Mouse (Mus musculus) left cerebral cortex, adult 9 months (tissue): ENCODE results near the gene Olfr353.

Experiments used
- DNase-seq, 2 experiments: peaks; one replicate each; pipeline ENCODE4 v3.0.0; 2022; ENCODE audit warnings: low spot score in 2 of 2

Gene Olfr353

DNA sequence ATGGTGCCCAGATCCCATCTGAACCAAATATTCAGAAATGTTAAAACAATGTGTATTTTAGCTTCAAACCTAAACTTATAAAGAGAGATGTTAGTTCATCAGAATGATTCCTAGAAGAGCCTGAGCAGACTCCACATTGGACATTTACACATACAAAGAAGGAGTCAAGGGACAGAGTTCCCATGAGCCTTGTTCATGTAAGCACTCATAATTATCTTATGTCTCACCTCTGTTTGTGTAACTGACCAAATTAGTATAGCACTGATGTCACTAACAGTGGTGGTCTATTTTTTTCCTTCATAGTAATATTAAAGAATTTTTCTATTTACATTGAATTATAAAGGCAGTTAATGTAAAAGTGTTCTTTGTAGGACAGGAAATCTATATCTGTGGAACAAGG lies at the start of gene Olfr353:
Gene Olfr353, minus strand, starts transcription at position 101 of the 400 bp plus-strand sequence.
- DNase-seq: no peak

DNA sequence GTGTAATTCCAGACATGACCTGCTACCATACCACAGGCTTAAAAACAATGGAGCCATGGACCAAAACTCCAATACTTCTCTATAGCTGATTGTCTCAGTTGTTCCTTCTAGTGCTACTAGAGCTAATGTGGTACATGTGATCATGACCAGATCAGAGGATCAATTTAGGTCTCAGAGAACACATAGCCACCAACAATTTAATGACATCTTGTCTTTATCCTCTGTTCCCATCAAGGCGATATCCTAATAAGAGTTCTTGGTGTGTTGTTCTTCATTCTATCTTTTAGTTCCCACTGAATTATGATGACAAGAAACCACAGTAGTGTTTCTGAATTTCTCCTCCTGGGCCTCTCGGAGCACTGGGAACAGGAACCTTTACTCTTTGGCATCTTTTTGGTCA lies 44.1 kb upstream of the Olfr353 start, which contains the start of gene Olfr356:
Gene Olfr356, plus strand, starts transcription at position 301 of the 400 bp plus-strand sequence.
- DNase-seq: no peak

DNA sequence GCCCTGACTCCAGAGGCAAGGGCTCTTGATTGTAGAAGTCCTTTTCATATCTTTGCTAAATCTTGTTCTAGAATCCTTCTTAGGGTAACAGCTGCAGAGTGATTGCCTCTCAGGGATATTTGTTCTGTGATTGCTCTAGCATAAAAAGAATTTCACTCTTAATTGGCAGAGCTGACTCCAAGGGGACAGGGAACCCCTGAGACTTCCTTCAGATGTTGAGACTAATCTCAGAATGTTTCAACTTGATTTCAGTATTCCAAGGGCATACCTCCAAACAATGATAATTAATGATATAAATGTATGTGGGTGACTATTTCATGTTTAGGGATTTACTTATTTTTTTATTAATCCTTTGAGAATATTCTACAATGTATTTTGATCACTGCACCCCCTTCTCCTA lies 36.1 kb upstream of the Olfr353 start, which contains the start of gene Olfr355:
Gene Olfr355, minus strand, starts transcription at position 101 of the 400 bp plus-strand sequence.
- no peak for DNase-seq

GRCm38 (mm10) chr2:36905380-36905779 lies 12.6 kb upstream of the Olfr353 start, which contains the start of gene Olfr354:
Gene Olfr354, plus strand, starts transcription at chr2:36905680.
- DNase-seq: no peak

DNA sequence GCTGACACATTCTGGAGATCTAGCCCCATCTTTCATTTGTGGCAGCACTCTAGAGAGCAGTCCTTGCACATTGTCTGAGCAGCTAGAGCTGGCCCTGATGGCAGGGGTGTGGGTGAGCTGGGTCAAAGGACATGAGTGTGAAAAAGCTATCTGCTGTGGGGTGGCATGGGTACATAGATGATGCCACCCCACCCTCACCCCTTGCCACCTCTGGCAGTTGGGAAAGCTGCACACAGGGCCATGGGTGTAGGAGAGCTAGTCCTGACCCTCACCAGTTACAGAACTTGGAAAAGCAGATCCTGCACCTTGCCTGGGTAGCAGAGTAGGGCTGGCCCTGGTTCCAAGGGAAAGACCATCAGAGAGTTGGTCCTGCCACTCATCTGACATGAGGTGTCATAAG lies 4.4 kb upstream of the Olfr353 start:
- no peak for DNase-seq

DNA sequence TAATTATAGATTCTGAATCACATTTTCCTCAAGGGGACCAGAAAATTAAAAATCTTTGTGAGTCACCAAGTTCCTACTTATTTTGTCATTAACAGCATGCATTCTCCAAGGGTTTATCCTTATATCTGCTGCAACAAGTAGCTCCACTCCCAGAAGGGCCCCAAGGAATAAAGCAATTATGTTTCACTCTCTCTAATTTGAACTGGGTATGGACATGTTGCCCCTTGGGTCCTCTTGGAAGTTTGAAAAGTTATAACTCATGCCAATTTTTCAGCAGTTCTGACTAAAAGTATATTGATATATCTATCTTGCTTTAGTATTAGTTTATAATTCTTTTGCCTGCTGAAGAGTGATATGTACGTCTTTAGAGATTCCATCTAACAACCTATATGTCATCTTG lies 24.6 kb downstream of the Olfr353 start, which contains the start of gene Olfr352:
Gene Olfr352, plus strand, starts transcription at position 301 of the 400 bp plus-strand sequence.
- no peak for DNase-seq

- no peak for DNase-seq
These were observed 30.2 kb downstream of the Olfr353 start, which contains the start of gene Olfr351 for GRCm38 (mm10) chr2:36862560-36862959. Gene Olfr351, minus strand, starts transcription at chr2:36862660.

DNA sequence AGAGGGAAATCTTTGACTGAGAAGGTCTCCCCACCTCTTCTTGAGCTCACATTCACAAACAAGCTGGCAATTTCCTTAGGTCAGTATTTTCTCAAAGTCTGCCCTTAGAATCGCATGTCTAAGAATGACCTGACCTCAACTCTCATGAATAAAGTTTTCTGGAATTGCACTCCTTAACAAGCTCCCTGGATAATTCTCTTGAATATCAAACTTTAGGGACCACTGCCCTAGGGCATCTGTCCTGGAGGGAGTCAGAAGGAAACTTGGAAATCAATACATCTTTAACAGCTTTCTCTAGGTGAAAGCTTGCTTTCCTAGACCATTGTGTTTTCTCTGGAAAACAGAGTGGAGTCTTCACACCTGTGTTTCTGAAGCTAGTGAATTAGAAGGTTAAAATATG lies 46.7 kb downstream of the Olfr353 start, which contains the start of gene Olfr350:
Gene Olfr350, plus strand, starts transcription at position 301 of the 400 bp plus-strand sequence.
- no peak for DNase-seq
